Mouse (Mus musculus): ENCODE results near the gene Spaca9. TPM values are rescaled to one million over a fixed set of nuclear protein-coding genes. Genes with fewer than 3 reads are reported as not detected.

Gene Spaca9
- 1 to 10 TPM in 1 of 2 experiments, not detected in 1; 2.0 TPM for total RNA-seq (2021)
- long read RNA-seq, experiment 1 = 0 reads
- long read RNA-seq, experiment 2, partial matches to known transcripts = 2 of 4 reads
- long read RNA-seq, experiment 2, other reads (novel, unspliced or antisense) = 0 of 4 reads

GRCm38 (mm10) chr2:28699361-28700335 is at the start of gene Spaca9, which contains the start of gene Ak8:
Gene Spaca9, minus strand, starts transcription at chr2:28699727.
Gene Ak8, plus strand, starts transcription at chr2:28700164.
- peak; percentile 81 to 84 for DNase-seq (ENCODE audit: low spot score in 2 of 2)

GRCm38 (mm10) chr2:28747705-28748104 is 48.2 kb upstream of the Spaca9 start:
- DNase-seq (ENCODE audit: low spot score in 2 of 2) = no peak

GRCm38 (mm10) chr2:28746682-28747332 is 47.3 kb upstream of the Spaca9 start:
- no peak for DNase-seq (ENCODE audit: low spot score in 2 of 2)

GRCm38 (mm10) chr2:28742701-28743100 is 43.2 kb upstream of the Spaca9 start:
- DNase-seq (ENCODE audit: low spot score in 2 of 2) = no peak

- DNase-seq (ENCODE audit: low spot score in 2 of 2) = no peak
Measured at GRCm38 (mm10) chr2:28740159-28740558, 40.6 kb upstream of the Spaca9 start.

GRCm38 (mm10) chr2:28737112-28737511 is 37.6 kb upstream of the Spaca9 start:
- DNase-seq (ENCODE audit: low spot score in 2 of 2) = no peak

GRCm38 (mm10) chr2:28730676-28731075 is 31.1 kb upstream of the Spaca9 start:
- DNase-seq (ENCODE audit: low spot score in 2 of 2) = no peak

GRCm38 (mm10) chr2:28727786-28728404 is 28.4 kb upstream of the Spaca9 start:
- no peak for DNase-seq (ENCODE audit: low spot score in 2 of 2)

- DNase-seq (ENCODE audit: low spot score in 2 of 2) = no peak
Measured at GRCm38 (mm10) chr2:28723912-28724311, 24.4 kb upstream of the Spaca9 start.

- DNase-seq (ENCODE audit: low spot score in 2 of 2) = no peak
Measured at GRCm38 (mm10) chr2:28722419-28722818, 22.9 kb upstream of the Spaca9 start.

- DNase-seq (ENCODE audit: low spot score in 2 of 2) = no peak
Measured at GRCm38 (mm10) chr2:28713036-28713435, 13.5 kb upstream of the Spaca9 start.

GRCm38 (mm10) chr2:28706787-28707186 is 7.3 kb upstream of the Spaca9 start:
- DNase-seq (ENCODE audit: low spot score in 2 of 2) = no peak

- DNase-seq (ENCODE audit: low spot score in 2 of 2) = no peak
Measured at GRCm38 (mm10) chr2:28706106-28706636, 6.6 kb upstream of the Spaca9 start.

- DNase-seq (ENCODE audit: low spot score in 2 of 2) = no peak
Measured at GRCm38 (mm10) chr2:28701646-28702262, 2.2 kb upstream of the Spaca9 start.

GRCm38 (mm10) chr2:28698566-28698965 is 961 bp downstream of the Spaca9 start:
- DNase-seq (ENCODE audit: low spot score in 2 of 2) = no peak

GRCm38 (mm10) chr2:28692692-28693091 is 6.8 kb downstream of the Spaca9 start:
- no peak for DNase-seq (ENCODE audit: low spot score in 2 of 2)

- DNase-seq (ENCODE audit: low spot score in 2 of 2) = no peak
Measured at GRCm38 (mm10) chr2:28688431-28688830, 11.1 kb downstream of the Spaca9 start.

GRCm38 (mm10) chr2:28685895-28686294 is 13.6 kb downstream of the Spaca9 start:
- DNase-seq (ENCODE audit: low spot score in 2 of 2) = no peak

GRCm38 (mm10) chr2:28681718-28682117 is 17.8 kb downstream of the Spaca9 start:
- peak in 1 of 2 experiments; percentile 49 for DNase-seq (ENCODE audit: low spot score in 2 of 2)

GRCm38 (mm10) chr2:28680710-28681109 is 18.8 kb downstream of the Spaca9 start:
- DNase-seq (ENCODE audit: low spot score in 2 of 2) = peak; percentile 30 to 51

GRCm38 (mm10) chr2:28676005-28676404 is 23.5 kb downstream of the Spaca9 start:
- DNase-seq (ENCODE audit: low spot score in 2 of 2) = no peak
